Mouse (Mus musculus) hematopoietic stem cell, adult 5-6 weeks (primary cell): ENCODE data around the gene Rxfp1. TPM values are rescaled to one million over a fixed set of nuclear protein-coding genes. Genes with fewer than 3 reads are reported as not detected.

Source experiments
- ATAC-seq, 2 experiments: fragments of 125-278 bp in 1 of 2; replicated peaks in 1 of 2; 2 replicates each; pipeline ENCODE4 v1.8.0; 2016 to 2017; ENCODE audit warnings: inconsistent platforms in 2 of 2, mild to moderate bottlenecking in 2 of 2, moderate number of reproducible peaks in 2 of 2, low read depth in 1 of 2, moderate TSS enrichment in 1 of 2; ENCODE audit not compliant: low FRiP score in 2 of 2, poor library complexity in 2 of 2, severe bottlenecking in 2 of 2, insufficient read depth in 1 of 2, low TSS enrichment in 1 of 2
- total RNA-seq: library from RNA; stranded (forward); fragments of 172-1452, 232-1000 nt; gene quantifications from 2 replicates; pipeline ENCODE4 v1.2.3, GENCODE M21; 2017

The Rxfp1 gene
- total RNA-seq, 1 experiment from 2014 or later, result not detected

DNA sequence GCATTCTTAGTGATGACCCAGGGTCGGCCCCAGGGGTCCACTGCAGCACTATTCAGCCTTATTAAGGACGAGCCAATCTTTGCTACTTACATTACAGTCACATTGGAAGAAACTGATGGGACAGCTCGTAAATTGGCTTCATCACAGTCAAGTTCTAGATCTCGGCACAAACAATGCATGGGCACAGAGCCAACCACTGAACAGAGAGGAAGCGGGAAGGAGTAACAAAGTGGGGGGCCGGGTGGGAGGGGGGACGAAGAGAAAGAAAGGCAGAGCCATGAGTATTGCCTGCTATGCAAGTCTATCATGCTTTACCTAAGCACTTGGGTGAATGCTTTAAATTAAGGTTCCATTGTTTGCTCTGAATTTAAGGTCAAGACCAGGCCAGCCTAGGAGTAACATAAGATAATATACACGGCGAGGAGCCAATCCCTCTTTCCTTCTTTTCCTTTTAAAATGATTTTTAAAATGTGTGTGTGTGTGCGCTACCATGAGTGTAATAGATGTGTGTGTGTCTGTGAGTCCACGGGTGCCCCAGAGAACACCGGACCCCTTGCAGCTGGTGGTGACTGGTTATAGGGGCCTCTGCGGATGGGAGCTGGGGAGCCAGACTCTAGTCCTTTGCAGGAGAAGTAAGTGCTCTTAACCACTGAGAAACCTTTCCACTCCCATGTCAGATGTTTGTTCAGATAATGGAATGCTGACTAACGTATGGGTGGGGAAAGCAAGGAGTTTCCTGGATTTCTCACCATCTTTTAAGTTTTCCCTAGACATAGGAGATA, 55.1 kb downstream of the Rxfp1 start:
- ATAC-seq, result no peak

DNA sequence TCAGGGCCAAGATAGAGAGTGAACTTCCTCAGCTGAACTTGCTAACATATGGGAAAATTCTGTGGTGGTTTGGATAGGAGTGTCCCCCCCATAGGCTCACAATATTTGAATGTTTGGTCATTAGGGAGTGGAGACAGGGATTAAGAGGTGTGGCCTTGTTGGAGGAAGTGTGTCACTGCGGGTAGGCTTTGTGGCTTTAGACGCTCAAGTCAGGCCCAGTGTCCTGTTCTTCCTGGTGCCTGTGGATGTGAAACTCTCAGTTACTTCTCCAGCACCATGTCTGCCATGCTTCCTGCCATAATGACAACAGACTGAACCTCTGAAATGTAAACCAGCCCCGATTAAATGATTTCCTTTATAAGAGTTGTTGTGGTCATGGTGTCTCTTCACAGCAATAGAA, 61.3 kb downstream of the Rxfp1 start:
- no peak for ATAC-seq

DNA sequence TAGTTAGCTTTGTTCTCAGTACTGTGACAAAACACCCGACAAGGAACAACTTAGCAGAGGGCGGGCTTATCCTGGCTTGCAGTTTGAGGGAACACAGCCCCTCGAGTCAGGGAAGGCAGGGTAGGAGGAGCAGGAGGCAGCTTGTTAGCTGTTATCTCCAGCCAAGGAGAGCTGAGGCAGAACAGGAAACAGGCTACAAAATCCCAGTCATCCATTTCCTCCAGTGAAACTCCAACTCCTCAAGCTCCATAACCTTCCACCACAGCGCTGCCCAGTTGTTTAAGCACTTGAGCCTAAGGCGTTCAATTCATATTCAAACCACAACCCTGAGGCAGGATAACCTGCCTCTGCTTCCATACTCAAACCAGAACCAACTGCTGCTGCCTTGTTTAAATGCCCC, 63.0 kb downstream of the Rxfp1 start:
- no peak for ATAC-seq

DNA sequence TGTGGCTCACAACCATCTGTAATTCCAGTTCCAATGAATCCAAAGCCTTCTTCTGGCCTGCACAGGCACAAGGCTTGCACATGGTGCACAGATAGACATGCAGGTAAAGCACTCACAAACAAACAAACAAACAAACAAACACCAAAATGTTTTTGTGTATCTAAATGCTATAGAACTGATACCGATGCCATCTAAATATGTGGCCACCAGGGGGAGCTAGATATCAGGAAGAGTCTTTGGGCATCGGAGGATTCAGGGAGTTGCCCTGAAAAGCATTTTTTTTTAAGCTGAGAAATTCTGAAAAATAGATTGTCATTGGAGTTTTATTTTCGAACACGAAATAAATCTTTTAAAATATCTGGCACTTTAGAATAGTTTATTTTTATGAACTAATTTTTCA, 64.6 kb downstream of the Rxfp1 start:
- no peak for ATAC-seq

DNA sequence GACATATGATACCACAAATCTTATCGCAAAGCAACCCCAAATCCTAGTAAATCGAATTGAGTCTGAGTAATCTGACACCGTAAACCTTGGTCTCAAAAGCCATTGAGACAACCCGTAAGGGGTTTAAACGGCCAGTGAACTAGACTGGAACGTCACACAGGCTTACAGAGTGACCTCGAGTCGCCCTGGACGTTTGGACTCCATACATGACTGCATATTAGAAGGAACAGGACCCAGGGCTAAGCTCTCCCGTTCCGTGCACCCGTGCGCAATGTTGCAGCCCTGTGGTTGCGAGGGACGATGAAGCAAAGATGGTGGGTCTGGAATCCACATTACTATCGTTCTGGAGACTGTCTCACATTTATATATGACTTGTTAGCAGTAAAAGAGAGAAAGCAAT, 65.5 kb downstream of the Rxfp1 start:
- no peak for ATAC-seq

DNA sequence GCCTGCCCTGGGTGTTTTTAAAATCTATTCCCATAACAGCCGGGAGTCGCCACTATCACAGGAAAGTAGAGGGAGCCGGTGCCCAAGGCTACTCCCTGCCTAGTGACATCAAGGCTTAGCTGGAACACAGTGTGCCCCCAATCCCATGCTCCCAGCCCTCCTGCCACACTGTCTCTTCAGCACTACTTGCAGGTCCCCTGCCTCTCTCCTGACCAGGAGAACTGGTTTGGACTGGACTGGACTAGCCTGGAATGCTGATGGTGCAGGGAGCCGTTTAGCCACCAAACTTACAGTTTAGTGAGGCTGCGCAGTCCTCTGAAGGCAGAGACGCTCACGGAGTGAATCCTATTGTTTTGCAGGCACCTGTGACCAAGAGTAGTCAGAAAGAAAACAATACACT, 67.1 kb downstream of the Rxfp1 start:
- no peak for ATAC-seq

DNA sequence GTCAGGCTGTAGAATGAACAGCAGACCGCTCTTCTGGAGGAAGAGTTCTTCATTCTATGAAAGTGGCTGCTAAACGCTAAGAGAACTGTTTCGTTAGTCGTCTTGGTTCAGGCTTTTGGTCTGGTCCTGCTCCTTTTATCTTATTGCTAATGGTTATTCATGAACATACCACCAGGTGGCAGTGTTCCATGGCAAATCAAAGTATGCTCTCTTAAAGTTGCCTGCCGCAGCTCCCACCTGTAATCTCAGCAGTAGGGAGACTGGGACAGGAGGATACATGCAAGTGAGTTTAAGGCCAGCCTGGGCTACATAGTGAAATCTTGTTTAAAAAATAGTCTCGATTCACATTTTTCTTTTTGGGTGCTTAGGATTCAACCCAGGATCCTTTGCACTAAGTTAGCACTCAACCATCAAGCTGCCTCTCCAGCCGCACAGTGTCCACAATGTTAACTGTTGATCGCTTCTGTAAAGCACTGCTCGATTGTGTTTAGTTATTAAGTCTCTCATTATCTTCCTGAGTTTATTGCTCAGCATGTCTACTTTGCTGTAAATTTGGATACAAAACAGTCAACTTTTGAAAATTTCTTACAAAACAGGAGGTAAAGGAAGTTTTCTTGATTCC, 72.8 kb downstream of the Rxfp1 start:
- peak; percentile 49 to 82 for ATAC-seq

DNA sequence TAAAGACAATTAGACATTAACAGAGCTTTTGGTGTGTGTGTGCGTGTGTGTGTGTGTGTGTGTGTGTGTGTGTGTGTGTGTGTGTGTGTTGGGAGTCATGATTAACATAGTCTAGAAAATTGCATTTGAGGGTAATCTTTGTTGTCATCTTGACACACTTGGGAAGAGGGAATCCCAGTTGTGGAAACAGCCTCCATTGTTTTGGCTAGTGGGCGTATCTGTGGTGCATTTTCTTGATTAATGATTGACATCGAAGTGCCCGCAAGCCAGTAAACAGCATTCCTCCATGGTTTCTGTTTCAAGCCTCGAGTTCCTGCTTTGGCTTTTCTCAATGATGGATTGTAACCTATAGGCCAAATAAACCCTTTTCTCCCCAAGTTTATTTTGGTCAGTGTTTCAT, 81.0 kb downstream of the Rxfp1 start:
- ATAC-seq, result no peak

DNA sequence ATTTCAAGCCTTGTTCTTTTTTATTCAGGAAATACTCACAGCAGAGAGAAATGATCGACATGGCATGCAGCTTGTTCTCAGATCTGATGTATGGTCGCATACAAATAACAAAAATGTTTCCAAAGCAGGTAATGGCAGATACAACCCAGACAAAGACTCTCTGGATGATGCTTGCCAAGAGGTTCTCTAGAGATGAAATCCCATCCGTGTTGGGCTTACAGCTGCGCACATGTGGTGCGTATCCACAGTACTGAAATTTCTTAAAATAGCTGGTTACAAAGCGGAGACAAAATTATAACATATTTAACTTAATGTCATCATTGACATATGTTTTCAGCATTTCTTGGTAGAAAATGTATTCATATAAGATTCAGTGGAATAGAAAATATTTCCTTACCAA, 85.6 kb downstream of the Rxfp1 start:
- no peak for ATAC-seq

DNA sequence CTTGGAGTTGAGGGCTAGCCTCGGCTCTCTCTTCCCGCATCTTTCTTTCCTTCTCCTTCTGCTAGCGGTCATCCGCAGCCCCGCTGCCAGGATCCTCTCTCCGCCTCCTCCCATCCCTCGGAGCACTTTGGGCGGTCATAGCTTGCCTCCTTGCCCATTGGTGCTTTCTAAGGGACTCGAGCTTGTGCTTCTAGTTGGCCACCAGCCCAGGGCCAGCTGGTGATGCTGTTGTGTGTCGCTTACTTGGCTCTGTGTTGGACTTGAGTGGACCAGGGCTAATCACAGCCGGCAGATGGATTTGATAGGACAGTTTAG, 108.3 kb downstream of the Rxfp1 start, which contains the start of gene Etfdh:
Gene Etfdh (minus strand): TSS at position 85 of the 315 bp plus-strand sequence.
- ATAC-seq, result peak; percentile 1 to 30; a peak in 3 of 4 replicates

DNA sequence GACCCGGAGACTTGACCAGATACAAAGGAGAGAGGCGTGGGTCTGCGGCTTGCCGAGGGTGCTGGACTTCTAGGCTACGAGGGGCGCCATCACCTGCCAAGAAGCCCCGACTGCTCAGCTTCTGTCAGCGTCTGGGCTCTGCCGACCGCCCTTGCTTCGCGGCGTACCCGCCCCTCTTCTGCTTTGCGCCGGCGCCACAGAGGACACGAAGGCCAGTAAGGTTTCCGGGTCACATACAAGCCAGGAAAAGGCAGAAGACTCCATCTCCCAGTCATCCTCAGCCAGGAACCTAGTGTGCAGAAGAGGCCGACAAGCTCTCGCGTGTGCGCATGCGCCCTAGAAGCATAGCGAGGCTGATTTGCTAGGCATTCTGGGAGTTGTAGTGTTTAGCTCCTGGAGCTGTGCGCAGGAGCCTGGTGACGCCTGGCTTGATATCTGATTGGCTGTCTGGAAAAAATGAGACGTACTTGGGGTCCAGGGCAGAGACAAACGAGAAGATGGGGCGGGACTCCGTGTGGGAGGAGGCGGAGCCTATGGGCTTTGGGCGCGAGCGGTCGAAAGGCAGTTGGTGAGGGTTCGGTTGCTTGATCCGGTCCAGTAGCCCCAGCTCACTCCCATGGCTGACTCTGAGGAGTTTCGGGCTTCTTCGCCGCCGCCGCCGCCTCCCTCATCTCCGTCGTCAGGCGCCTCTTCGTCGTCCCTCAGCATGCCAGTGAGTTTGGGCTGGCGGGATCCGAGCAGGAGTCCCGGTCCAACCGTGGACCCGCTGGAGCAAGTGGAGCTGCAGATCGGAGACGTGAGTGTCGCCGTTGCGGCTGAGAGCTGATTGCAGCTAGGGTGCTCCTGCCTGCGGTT, 108.9 kb downstream of the Rxfp1 start, which contains the start of gene 4930579G24Rik:
Gene 4930579G24Rik (plus strand): TSS at position 519 of the 855 bp plus-strand sequence.
- ATAC-seq, result peak; percentile 96 to 97

DNA sequence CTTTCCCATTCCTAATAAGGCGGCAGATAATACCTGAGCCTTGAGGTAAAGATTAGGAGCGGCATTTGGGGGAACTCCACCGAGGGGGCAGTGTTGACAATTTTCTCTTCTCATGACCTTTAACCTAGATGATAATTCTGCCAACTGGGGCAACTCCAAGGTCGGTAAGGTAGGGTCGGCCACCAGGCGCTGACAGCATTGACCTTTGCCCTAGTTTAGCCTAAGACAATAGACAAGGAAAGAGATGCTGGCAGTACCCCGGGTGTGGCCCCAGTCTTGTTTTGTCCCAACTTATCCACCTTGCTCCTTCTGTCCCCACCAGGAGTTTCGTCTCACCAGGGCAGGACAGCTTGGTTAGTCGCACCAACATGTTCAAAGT, 109.5 kb downstream of the Rxfp1 start:
- peak in 1 of 2 experiments; percentile 11; a peak in 2 of 4 replicates for ATAC-seq

DNA sequence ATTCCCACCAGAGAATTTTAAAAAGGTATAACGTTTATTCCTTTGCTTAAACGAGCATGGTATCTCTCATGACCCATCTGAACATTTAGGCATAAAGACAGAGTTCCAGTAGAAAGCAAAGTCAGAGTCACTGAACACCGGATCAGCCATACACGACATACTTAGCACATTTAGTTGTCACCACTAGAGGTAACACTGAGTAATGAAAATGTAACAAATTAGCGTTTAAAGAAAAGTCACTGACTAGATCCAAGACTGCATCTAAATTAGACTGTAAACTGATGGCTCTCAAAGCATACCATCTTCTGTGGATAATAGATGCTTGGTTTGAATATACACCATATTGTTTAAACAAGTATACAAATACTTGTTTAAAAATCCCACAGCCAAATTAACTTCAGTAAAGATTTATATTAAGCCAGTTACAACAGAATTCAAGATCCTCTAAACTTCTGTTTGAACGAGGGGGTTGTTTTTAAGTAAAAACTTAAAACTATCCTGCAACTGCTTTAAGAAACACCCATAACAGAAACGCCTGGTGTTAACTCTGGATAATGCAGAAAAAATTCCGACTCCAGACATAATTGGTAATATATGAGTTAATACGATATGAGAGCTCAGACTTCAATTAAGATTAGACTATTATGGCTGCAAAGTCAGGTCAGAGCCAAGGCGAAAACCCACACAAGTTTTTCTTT, 110.0 kb downstream of the Rxfp1 start:
- ATAC-seq, result no peak

DNA sequence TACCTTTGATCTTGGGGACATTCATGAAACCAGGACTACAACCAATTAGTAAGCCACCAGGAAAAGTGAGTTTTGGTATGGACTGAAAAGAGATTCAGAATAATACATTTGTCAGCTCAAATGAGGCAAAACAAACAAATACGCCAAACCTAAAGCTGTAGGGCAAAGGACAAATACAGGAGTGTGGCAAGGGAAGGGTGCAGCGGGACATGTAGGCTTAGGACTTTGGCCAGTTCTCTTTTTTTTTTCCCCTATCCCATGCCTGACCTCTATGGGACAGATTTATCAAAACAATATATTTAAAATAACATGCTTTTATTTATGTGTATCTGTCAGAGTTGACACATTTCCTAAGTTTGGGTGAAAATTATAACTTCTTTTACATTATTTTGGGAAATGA, 127.8 kb downstream of the Rxfp1 start:
- ATAC-seq, result no peak

DNA sequence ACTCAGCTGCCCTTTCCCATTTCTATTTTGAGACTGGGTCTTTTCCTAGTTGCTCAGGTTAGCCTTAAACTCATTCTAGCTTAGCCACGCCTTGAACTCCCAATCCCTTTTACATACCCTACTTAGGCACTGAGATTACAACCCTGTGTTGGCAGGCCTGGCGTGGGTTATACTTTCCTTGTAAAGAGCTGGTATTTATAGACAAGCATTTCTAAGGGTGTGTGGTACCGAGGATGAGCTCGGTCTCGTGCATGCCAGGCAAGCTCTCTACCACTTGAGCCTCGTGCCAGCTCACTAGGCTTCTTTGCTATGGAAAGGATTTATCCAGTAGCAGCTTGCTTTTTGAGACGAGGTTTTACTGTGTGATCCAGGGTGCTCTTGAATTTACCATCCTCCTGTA, 142.2 kb downstream of the Rxfp1 start:
- ATAC-seq, result no peak

DNA sequence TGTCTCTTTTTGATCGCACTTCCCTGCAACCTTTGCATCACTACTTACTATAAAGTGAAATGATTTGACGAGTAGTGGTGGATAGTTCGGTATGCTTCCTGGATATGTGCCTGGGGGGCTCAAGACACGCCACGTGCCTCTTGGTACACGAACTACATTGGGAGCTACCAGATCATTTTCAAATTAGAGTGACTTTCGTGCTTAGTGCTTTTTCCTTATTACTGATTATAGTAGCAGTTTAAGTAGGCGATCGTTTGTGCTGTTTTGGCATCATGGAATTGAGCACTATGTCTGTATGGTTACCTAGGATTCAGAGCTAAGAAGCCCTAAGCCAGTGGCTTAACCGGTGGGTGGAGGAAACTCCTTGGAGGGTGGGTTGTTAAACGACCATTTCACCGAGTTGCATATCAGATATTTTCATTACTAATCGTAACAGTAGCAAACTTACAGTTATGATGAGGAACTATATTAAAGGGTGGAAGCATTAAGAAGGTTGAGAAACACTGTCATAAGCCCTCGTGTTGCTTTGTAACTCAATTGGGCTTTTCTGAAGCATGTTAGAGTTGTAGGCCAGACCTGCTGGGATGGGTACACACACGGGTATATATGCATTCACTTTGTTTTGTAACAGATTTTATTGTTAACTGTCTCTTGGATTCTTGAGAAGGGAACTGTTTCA, 145.7 kb downstream of the Rxfp1 start:
- no peak; a peak in 1 of 4 replicates for ATAC-seq
